In the genomic region with DNA sequence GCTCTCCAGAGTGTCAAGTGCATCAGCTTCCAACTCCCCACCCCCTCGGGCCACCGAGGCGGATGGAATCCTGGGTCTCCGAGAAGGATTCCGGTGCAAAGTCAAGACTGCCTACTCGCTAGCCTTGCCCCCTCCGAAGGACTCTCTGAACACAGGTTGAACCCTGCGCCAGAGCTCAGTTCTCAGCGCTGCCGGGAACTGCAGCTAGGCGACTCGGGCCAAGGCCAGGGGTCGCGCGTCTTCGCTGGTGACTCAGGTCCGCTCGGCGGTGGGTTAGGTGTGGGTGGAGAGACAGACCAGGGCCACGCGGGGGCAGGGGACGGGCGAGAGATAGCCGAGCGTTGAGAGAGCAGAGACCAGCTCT, we compare ENCODE assay signal across 8 mouse cellular contexts. TPM values are rescaled to one million over a fixed set of nuclear protein-coding genes. Genes with fewer than 3 reads are reported as not detected.
DNase-seq lines count a peak whose midpoint lies in the region; ATAC-seq and TF ChIP-seq lines count a peak whose summit lies in the region.

No protein-coding gene starts in this region.

- peaks cover 67% of the 10 kb centered on the region for H3K27me3 ChIP-seq in heart, embryonic 16.5 days (ENCODE audit: control insufficient read depth, insufficient read depth, low read length)
- peaks cover 66% of the 10 kb centered on the region for H3K27me3 ChIP-seq in intestine, embryonic 15.5 days (replicated peaks)

- peaks cover 11% of the 10 kb centered on the region for H3K4me1 ChIP-seq in heart, embryonic 16.5 days (ENCODE audit: control insufficient read depth, insufficient read depth, low read length)
- H3K4me1 ChIP-seq in intestine, embryonic 15.5 days (replicated peaks), result peaks cover 19% of the 10 kb centered on the region
- peaks cover 27% of the 10 kb centered on the region for H3K4me1 ChIP-seq in olfactory bulb, adult 2 months (ENCODE audit: control insufficient read depth, insufficient read depth, low read length)

- H3K9me3 ChIP-seq in heart, embryonic 16.5 days (replicated peaks; ENCODE audit: control insufficient read depth, low read length), result no peaks in the 10 kb centered on the region
- no peaks in the 10 kb centered on the region for H3K9me3 ChIP-seq in intestine, embryonic 15.5 days

- WGBS in heart, embryonic 16.5 days, result under 1% methylated on average over 25 of the region's 25 CpGs
- WGBS in intestine, embryonic 15.5 days, result under 1% methylated on average over 25 of the region's 25 CpGs
- under 1% methylated on average over 25 of the region's 25 CpGs for WGBS in olfactory bulb, adult 2 months

- peak overlapping the region; percentile 69 for H3K4me3 ChIP-seq in heart, embryonic 16.5 days (ENCODE audit: low read length)
- peak overlapping the region; percentile 51 for H3K4me3 ChIP-seq in intestine, embryonic 15.5 days (replicated peaks)
- H3K4me3 ChIP-seq in olfactory bulb, adult 2 months (ENCODE audit: insufficient read depth, low read depth, low read length), result peak overlapping the region; percentile 95

- H3K27ac ChIP-seq in heart, embryonic 16.5 days (ENCODE audit: low read length), result no peak overlapping the region
- no peak overlapping the region for H3K27ac ChIP-seq in intestine, embryonic 15.5 days
- peak overlapping the region; percentile 59 for H3K27ac ChIP-seq in olfactory bulb, adult 2 months (ENCODE audit: insufficient read depth, low read depth, low read length)

- H3K4me2 ChIP-seq in heart, embryonic 16.5 days (ENCODE audit: low read depth, low read length), result peak overlapping the region; percentile 78
- peak overlapping the region; percentile 88 for H3K4me2 ChIP-seq in intestine, embryonic 15.5 days (replicated peaks)

- no peaks in the 10 kb centered on the region for H3K36me3 ChIP-seq in heart, embryonic 16.5 days (ENCODE audit: control insufficient read depth, insufficient read depth)
- no peaks in the 10 kb centered on the region for H3K36me3 ChIP-seq in intestine, embryonic 15.5 days

- intact Hi-C loops in heart, postnatal 25 days (cut with DNase I), result loop anchor here (5.0 kb wide), 1 partner anchor 59 kb away; no protein-coding TSS in a partner anchor
- intact Hi-C loops in left cerebral cortex, postnatal 14 days (cut with DNase I), result loop anchor here (5.0 kb wide), 1 partner anchor 64 kb away; no protein-coding TSS in a partner anchor

- TF ChIP-seq POLR2A in olfactory bulb, adult 2 months (IDR thresholded peaks at IDR 0.05; ENCODE audit: insufficient read depth, low read depth, low read length), result no peak; the same call in 1 of the 2 replicates

- no peak for DNase-seq in heart, postnatal 25 days (ENCODE audit: low spot score)
- peak; percentile 69 for DNase-seq in ZHBTc4 (ENCODE audit: low read depth, low spot score)
- DNase-seq in embryo, embryonic 9.5 days (ENCODE audit: extremely low spot score), result peak; percentile 71
- no peak for DNase-seq in left cerebral cortex, postnatal 14 days (ENCODE audit: low spot score in 2 of 2)
- DNase-seq in frontal cortex, postnatal 25 days (ENCODE audit: low spot score in 2 of 2), result no peak

- TF ChIP-seq CTCF in olfactory bulb, adult 2 months (IDR thresholded peaks at IDR 0.05; ENCODE audit: insufficient read depth, low read depth, low read length), result no peak

- peak overlapping the region; percentile 54 for H3K9ac ChIP-seq in heart, embryonic 16.5 days (ENCODE audit: low read length)
- peak overlapping the region; percentile 30 for H3K9ac ChIP-seq in intestine, embryonic 15.5 days

- ATAC-seq in heart, embryonic 16.5 days (replicated peaks; ENCODE audit: extremely low read depth, insufficient read depth, low FRiP score), result peak; percentile 19; the same call in 1 of the 2 replicates
- peak; percentile 38; the same call in 1 of the 2 replicates for ATAC-seq in intestine, embryonic 15.5 days

RNA-seq across cellular contexts. Expression of gene Galnt16, which starts 0.3 kb away (rescaled TPM):
- 6.0 and 6.6 TPM in 2 replicates for polyA plus RNA-seq in heart, embryonic 16.5 days (2015; fragmentation: Nextera tagmentation; extraction: Ambion mirVana)
- total RNA-seq in heart, postnatal 25 days (2021), result 1 to 10 TPM; 3.9 to 4.3 TPM
- polyA plus RNA-seq in intestine, embryonic 15.5 days (2015; fragmentation: Nextera tagmentation; extraction: Ambion mirVana), result 8.9 and 9.2 TPM in 2 replicates
- not detected in 2 replicates for polyA plus RNA-seq in olfactory bulb, adult 2 months (2012; ENCODE audit: insufficient read depth, insufficient read length, low replicate concordance, missing spikeins)
- total RNA-seq in left cerebral cortex, postnatal 14 days (2021), result 10 to 100 TPM; 61.8 to 73.1 TPM

RNA-seq across cellular contexts. Expression of gene Exd2, which starts 55.5 kb away (rescaled TPM):
- polyA plus RNA-seq in heart, embryonic 16.5 days (2015; fragmentation: Nextera tagmentation; extraction: Ambion mirVana), result 17.0 and 17.9 TPM in 2 replicates
- total RNA-seq in heart, postnatal 25 days (2021), result 10 to 100 TPM; 14.3 to 14.4 TPM
- polyA plus RNA-seq in intestine, embryonic 15.5 days (2015; fragmentation: Nextera tagmentation; extraction: Ambion mirVana), result 22.4 and 23.1 TPM in 2 replicates
- polyA plus RNA-seq in olfactory bulb, adult 2 months (2012; ENCODE audit: insufficient read depth, insufficient read length, low replicate concordance, missing spikeins), result not detected in 2 replicates
- 100 to 1,000 TPM in 1 of 2 experiments, 10 to 100 TPM in 1; 97.7 to 134 TPM for total RNA-seq in left cerebral cortex, postnatal 14 days (2021)

Comparison
In these comparisons a context has a peak if more than half of its experiments do, and no peak if none do; other contexts are left out.
1. DNase-seq: peak in ZHBTc4 (single experiment) and embryo, embryonic 9.5 days (single experiment); none in heart, postnatal 25 days (single experiment), left cerebral cortex, postnatal 14 days (0 of 2) and frontal cortex, postnatal 25 days (0 of 2).
2. RNA of gene Exd2, which starts 55.5 kb away (polyA plus RNA-seq): 22.4 to 23.1 TPM in intestine, embryonic 15.5 days and 17.0 to 17.9 TPM in heart, embryonic 16.5 days; not detected in olfactory bulb, adult 2 months; every median in the first group is over 10 times any median in the second.
3. Peak in every context shown above with its lines, with median percentiles within 50 percentile points of each other: H3K4me3 ChIP-seq.